Mouse (Mus musculus): Measurements from ENCODE around the gene Nrxn3. TPM values are rescaled to one million over a fixed set of nuclear protein-coding genes. Genes with fewer than 3 reads are reported as not detected.

Gene Nrxn3
- polyA plus RNA-seq, 1 experiment = not detected

- H3K4me1 ChIP-seq (ENCODE audit: control insufficient read depth, insufficient read depth, insufficient read length, low read length) = no peaks in the 10 kb centered on the region
- no peak overlapping the region for H3K27ac ChIP-seq (replicated peaks; ENCODE audit: low read depth, low read length)
- no peak overlapping the region for H3K4me3 ChIP-seq (ENCODE audit: insufficient read depth, low read depth, low read length)
Observed at GRCm38 (mm10) chr12:89794741-89795140, 1072.1 kb downstream of the Nrxn3 start.

GRCm38 (mm10) chr12:89808217-89808616 lies 1085.5 kb downstream of the Nrxn3 start:
- Histone ChIP-seq H3K27ac (replicated peaks; ENCODE audit: low read depth, low read length) (no peak overlapping the region), H3K4me3 (ENCODE audit: insufficient read depth, low read depth, low read length) (no peak overlapping the region), H3K4me1 (ENCODE audit: control insufficient read depth, insufficient read depth, insufficient read length, low read length) (no peaks in the 10 kb centered on the region)

DNA sequence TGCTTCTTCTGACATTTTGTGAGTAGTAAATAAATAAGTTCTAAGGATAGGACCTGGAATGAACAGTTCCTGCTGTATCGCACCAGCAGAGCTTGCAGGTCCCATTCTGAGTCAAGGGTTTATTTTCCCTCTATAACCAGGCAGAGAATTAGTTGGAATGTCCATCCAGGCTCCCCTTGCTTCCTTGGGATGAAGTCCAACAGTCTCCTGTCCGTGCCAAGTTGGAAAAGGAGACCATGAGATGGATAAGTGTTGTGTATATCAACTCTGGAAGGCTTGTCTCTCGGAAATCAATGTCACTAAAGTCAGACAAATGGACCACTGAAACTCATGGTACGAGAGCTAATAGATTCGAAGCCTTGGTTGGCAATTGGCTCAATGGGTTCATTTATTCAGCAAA lies 1087.5 kb downstream of the Nrxn3 start:
- Histone ChIP-seq H3K27ac (replicated peaks; ENCODE audit: low read depth, low read length) (no peak overlapping the region), H3K4me3 (ENCODE audit: insufficient read depth, low read depth, low read length) (no peak overlapping the region)

DNA sequence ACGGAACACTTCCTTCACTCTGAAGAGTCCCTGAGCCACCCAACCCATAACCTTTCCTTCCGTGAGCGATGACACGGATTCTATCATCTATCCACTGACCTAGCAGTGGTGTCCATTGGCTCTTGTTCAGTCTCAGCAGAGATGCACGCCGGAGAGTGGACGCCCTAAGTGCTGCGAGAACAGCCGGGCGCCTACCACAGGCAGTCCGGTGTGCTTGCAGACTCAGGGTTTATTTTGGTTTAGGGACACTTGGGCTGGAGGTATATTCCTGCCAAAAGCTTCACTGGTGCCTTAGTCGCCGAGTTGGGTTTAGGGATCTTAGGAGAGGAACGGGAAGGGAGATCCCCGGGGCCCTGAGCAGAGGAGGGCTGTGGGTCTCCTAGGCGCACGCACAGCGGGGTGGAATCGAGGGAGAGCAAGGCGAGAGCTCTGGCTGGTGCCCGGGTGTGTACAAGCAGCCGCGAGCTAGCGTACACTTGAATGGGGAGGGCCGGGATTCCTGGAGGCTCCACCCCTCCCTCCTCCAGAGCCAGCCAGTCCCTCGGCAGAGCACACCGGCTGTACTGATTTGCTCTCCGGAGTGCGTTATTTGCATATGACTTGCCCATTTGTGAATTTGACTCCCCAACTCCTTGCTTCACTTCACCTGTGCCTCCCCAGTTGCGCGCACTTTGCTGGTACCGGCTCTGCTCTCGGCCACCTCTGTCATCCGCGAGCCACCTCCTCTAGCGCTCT lies 1089.3 kb downstream of the Nrxn3 start:
- H3K4me3 ChIP-seq (ENCODE audit: insufficient read depth, low read depth, low read length) = peak overlapping the region; percentile 18
- H3K4me1 ChIP-seq (ENCODE audit: control insufficient read depth, insufficient read depth, insufficient read length, low read length) = no peaks in the 10 kb centered on the region
- no peak overlapping the region for H3K27ac ChIP-seq (replicated peaks; ENCODE audit: low read depth, low read length)

More for the DNA sequence above, 1087.5 kb downstream of the Nrxn3 start:
- no peaks in the 10 kb centered on the region for H3K4me1 ChIP-seq (ENCODE audit: control insufficient read depth, insufficient read depth, insufficient read length, low read length)

GRCm38 (mm10) chr12:89812550-89813207 lies 1090.0 kb downstream of the Nrxn3 start:
- Histone ChIP-seq H3K4me1 (ENCODE audit: control insufficient read depth, insufficient read depth, insufficient read length, low read length) (no peaks in the 10 kb centered on the region), H3K4me3 (ENCODE audit: insufficient read depth, low read depth, low read length) (peak overlapping the region; percentile 18; the same call in 1 of the 2 replicates), H3K27ac (replicated peaks; ENCODE audit: low read depth, low read length) (no peak overlapping the region)

DNA sequence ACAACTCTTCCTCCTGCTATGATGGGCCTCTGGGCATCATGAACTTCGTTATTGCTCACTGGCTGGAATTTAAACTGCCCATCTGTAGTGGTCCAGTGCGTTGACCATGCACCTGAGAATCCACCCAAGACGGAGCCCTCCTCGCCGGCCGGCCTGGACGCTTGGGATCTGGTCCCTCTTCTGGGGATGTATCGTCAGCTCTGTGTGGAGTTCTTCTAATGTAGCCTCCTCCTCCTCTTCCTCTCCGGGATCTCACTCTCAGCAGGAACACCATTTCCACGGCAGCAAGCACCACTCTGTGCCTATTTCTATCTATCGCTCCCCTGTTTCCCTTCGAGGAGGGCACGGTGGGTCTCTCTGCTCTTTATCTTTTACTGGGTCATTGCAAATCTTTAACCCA lies 1090.6 kb downstream of the Nrxn3 start:
- Histone ChIP-seq H3K4me3 (ENCODE audit: insufficient read depth, low read depth, low read length) (no peak overlapping the region), H3K27ac (replicated peaks; ENCODE audit: low read depth, low read length) (no peak overlapping the region), H3K4me1 (ENCODE audit: control insufficient read depth, insufficient read depth, insufficient read length, low read length) (no peaks in the 10 kb centered on the region)

- Histone ChIP-seq H3K27ac (replicated peaks; ENCODE audit: low read depth, low read length) (no peak overlapping the region), H3K4me1 (ENCODE audit: control insufficient read depth, insufficient read depth, insufficient read length, low read length) (no peaks in the 10 kb centered on the region), H3K4me3 (ENCODE audit: insufficient read depth, low read depth, low read length) (no peak overlapping the region)
Observed at GRCm38 (mm10) chr12:89813718-89814117, 1091.0 kb downstream of the Nrxn3 start.

DNA sequence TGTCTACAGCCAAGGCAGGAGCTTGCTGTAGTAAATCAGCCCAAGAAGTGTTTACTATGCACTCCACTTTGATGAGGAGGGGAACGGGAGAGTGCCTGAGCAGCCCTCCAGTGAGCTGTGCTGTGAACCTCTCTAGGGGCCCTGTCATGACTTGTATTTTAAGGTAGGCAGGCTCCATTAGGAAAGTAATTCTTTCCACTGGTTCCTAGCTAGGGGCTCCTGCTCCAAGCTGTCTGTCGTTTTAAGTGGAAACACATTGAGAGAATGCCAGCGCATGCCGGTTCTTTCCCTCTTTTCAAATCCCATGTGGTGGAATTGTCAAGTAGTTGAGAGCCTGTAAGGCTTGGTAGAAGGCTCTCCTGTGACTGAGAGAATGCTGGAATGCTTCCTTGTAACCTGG lies 1091.9 kb downstream of the Nrxn3 start:
- Histone ChIP-seq H3K27ac (replicated peaks; ENCODE audit: low read depth, low read length) (no peak overlapping the region), H3K4me3 (ENCODE audit: insufficient read depth, low read depth, low read length) (no peak overlapping the region), H3K4me1 (ENCODE audit: control insufficient read depth, insufficient read depth, insufficient read length, low read length) (no peaks in the 10 kb centered on the region)

GRCm38 (mm10) chr12:89817072-89817773 lies 1094.5 kb downstream of the Nrxn3 start:
- Histone ChIP-seq H3K4me1 (ENCODE audit: control insufficient read depth, insufficient read depth, insufficient read length, low read length) (no peaks in the 10 kb centered on the region), H3K4me3 (ENCODE audit: insufficient read depth, low read depth, low read length) (no peak overlapping the region), H3K27ac (replicated peaks; ENCODE audit: low read depth, low read length) (no peak overlapping the region)

- Histone ChIP-seq H3K27ac (replicated peaks; ENCODE audit: low read depth, low read length) (no peak overlapping the region), H3K4me1 (ENCODE audit: control insufficient read depth, insufficient read depth, insufficient read length, low read length) (no peaks in the 10 kb centered on the region), H3K4me3 (ENCODE audit: insufficient read depth, low read depth, low read length) (no peak overlapping the region)
Observed at GRCm38 (mm10) chr12:89818200-89818599, 1095.5 kb downstream of the Nrxn3 start.

DNA sequence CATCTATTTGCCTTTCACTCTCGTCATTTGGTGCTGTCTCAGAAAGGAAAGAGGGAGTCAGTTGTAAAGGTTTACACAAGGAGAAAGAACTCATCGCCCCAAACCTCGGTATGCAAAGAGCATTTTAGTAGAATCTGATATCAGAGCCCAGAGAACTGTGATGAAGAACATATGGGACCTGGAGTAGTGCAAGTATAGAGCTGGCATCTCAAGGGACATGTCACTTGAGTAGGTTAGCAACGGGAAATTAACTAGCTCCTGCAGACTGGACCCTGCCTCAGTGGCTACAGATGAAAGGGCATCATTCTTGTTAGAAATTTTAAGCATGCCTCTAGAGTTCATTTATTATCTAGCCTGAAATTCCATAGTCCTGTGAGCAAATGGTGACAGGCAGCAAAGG lies 1099.5 kb downstream of the Nrxn3 start:
- no peaks in the 10 kb centered on the region for H3K4me1 ChIP-seq (ENCODE audit: control insufficient read depth, insufficient read depth, insufficient read length, low read length)
- no peak overlapping the region for H3K4me3 ChIP-seq (ENCODE audit: insufficient read depth, low read depth, low read length)
- H3K27ac ChIP-seq (replicated peaks; ENCODE audit: low read depth, low read length) = no peak overlapping the region

- no peaks in the 10 kb centered on the region for H3K4me1 ChIP-seq (ENCODE audit: control insufficient read depth, insufficient read depth, insufficient read length, low read length)
- H3K4me3 ChIP-seq (ENCODE audit: insufficient read depth, low read depth, low read length) = no peak overlapping the region
- no peak overlapping the region for H3K27ac ChIP-seq (replicated peaks; ENCODE audit: low read depth, low read length)
Observed at GRCm38 (mm10) chr12:89829927-89830326, 1107.3 kb downstream of the Nrxn3 start.

- Histone ChIP-seq H3K27ac (replicated peaks; ENCODE audit: low read depth, low read length) (no peak overlapping the region), H3K4me3 (ENCODE audit: insufficient read depth, low read depth, low read length) (no peak overlapping the region), H3K4me1 (ENCODE audit: control insufficient read depth, insufficient read depth, insufficient read length, low read length) (no peaks in the 10 kb centered on the region)
Observed at GRCm38 (mm10) chr12:89830350-89830749, 1107.7 kb downstream of the Nrxn3 start.

DNA sequence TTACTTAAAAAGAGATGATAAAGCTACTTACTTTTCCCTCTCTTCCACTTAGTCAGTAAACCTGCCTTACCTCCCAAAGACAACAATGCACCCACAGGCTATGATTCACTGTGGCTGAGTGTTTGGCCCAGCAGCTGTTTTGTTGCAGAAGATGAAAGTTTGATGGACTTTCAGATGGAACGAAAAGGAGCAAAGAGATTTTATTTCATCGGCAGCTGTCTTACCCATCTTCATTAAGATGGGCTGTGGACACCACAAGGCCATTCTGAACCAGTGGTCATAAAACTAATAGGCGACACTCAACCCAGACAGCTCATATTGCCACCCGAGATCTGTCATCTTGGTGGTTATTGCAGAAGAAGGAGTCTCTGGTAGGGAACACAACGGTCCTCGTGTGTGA lies 1108.6 kb downstream of the Nrxn3 start:
- no peak overlapping the region for H3K4me3 ChIP-seq (ENCODE audit: insufficient read depth, low read depth, low read length)
- no peaks in the 10 kb centered on the region for H3K4me1 ChIP-seq (ENCODE audit: control insufficient read depth, insufficient read depth, insufficient read length, low read length)
- H3K27ac ChIP-seq (replicated peaks; ENCODE audit: low read depth, low read length) = no peak overlapping the region

- Histone ChIP-seq H3K4me3 (ENCODE audit: insufficient read depth, low read depth, low read length) (no peak overlapping the region), H3K27ac (replicated peaks; ENCODE audit: low read depth, low read length) (no peak overlapping the region), H3K4me1 (ENCODE audit: control insufficient read depth, insufficient read depth, insufficient read length, low read length) (no peaks in the 10 kb centered on the region)
Observed at GRCm38 (mm10) chr12:89836271-89836670, 1113.6 kb downstream of the Nrxn3 start.
